Mouse (Mus musculus) MEL (cell line): Measurements from ENCODE around the gene Ptpn12.

Source experiments
- CTCF ChIP-seq, 3 experiments: IDR thresholded peaks in 2 of 3; conservative IDR thresholded peaks in 1 of 3; 2 replicates each; pipeline ENCODE4 v1.5.1; 2011 to 2012; ENCODE audit warnings: low read length in 3 of 3, low read depth in 2 of 3, mild to moderate bottlenecking in 2 of 3, improper control_type of control experiment in 1 of 3, inconsistent platforms in 1 of 3, mixed read lengths in 1 of 3, moderate library complexity in 1 of 3; ENCODE audit not compliant: control insufficient read depth in 1 of 3, insufficient read depth in 1 of 3, poor library complexity in 1 of 3, severe bottlenecking in 1 of 3
- EP300 ChIP-seq, 2 experiments: IDR thresholded peaks; 2 replicates each; pipeline ENCODE4 v1.6.1; 2011; ENCODE audit warnings: improper control_type of control experiment in 2 of 2, low read length in 2 of 2, low read depth in 1 of 2, mild to moderate bottlenecking in 1 of 2
- GABPA ChIP-seq: IDR thresholded peaks from 2 replicates; pipeline ENCODE4 v1.6.1; 2012; ENCODE audit warnings: low read depth, mild to moderate bottlenecking, inconsistent platforms, low read length, improper control_type of control experiment, moderate library complexity
- JUND ChIP-seq: IDR thresholded peaks from 2 replicates; pipeline ENCODE4 v1.6.1; 2011; ENCODE audit warnings: low read depth, mild to moderate bottlenecking, improper control_type of control experiment, low read length
- MAX ChIP-seq: IDR thresholded peaks from 2 replicates; pipeline ENCODE4 v1.6.1; 2011; ENCODE audit warnings: low read length, improper control_type of control experiment
- MYC ChIP-seq: IDR thresholded peaks from 2 replicates; pipeline ENCODE4 v1.6.1; 2011; ENCODE audit warnings: low read depth, mild to moderate bottlenecking, low read length, improper control_type of control experiment, moderate library complexity
- POLR2A ChIP-seq, 2 experiments: IDR thresholded peaks; 2 replicates each; pipeline ENCODE4 v1.6.1; 2011 to 2012; ENCODE audit warnings: low read length in 2 of 2, mild to moderate bottlenecking in 2 of 2, control low read depth in 1 of 2, improper control_type of control experiment in 1 of 2, low read depth in 1 of 2, moderate library complexity in 1 of 2; ENCODE audit not compliant: control insufficient read depth in 1 of 2, insufficient read depth in 1 of 2, poor library complexity in 1 of 2
- POLR2AphosphoS5 ChIP-seq: IDR thresholded peaks from 2 replicates; pipeline ENCODE4 v1.6.1; 2012; ENCODE audit warnings: low read depth, borderline replicate concordance, mild to moderate bottlenecking, inconsistent platforms, low read length, moderate library complexity, mixed read lengths
- RAD21 ChIP-seq: IDR thresholded peaks from 2 replicates; pipeline ENCODE4 v1.6.1; 2011; ENCODE audit warnings: mild to moderate bottlenecking, low read depth, low read length, improper control_type of control experiment
- TAL1 ChIP-seq: IDR thresholded peaks from 2 replicates; pipeline ENCODE4 v1.6.1; 2012; ENCODE audit warnings: mild to moderate bottlenecking, inconsistent platforms, low read length, moderate library complexity, mixed read lengths
- USF1 ChIP-seq: IDR thresholded peaks from 2 replicates; pipeline ENCODE4 v1.6.1; 2014; ENCODE audit warnings: low read depth, mild to moderate bottlenecking, inconsistent platforms, low read length, improper control_type of control experiment, moderate library complexity
- ZMIZ1 ChIP-seq: IDR thresholded peaks from 2 replicates; pipeline ENCODE4 v1.6.1; 2012; ENCODE audit warnings: low read depth, mild to moderate bottlenecking, inconsistent platforms, low read length, improper control_type of control experiment, moderate library complexity
- ZNF384 ChIP-seq: IDR thresholded peaks from 2 replicates; pipeline ENCODE4 v1.6.1; 2012; ENCODE audit warnings: low read depth, mild to moderate bottlenecking, inconsistent platforms, low read length, improper control_type of control experiment

- TF ChIP-seq ZMIZ1 (no peak), CTCF (IDR thresholded peaks at IDR 0.05 in 2 of 3, conservative IDR thresholded peaks at IDR 0.05 in 1 of 3; ENCODE audit: control insufficient read depth in 1 of 3, insufficient read depth in 1 of 3, low read depth in 2 of 3, low read length in 3 of 3, poor library complexity in 1 of 3, severe bottlenecking in 1 of 3) (no peak), EP300 (IDR thresholded peaks at IDR 0.05; ENCODE audit: low read depth in 1 of 2, low read length in 2 of 2) (no peak), POLR2A (IDR thresholded peaks at IDR 0.05; ENCODE audit: control insufficient read depth in 1 of 2, insufficient read depth in 1 of 2, low read depth in 1 of 2, low read length in 2 of 2, poor library complexity in 1 of 2) (no peak), JUND (no peak), ZNF384 (no peak), GABPA (no peak), MYC (no peak), MAX (no peak), RAD21 (no peak), USF1 (no peak), TAL1 (no peak), POLR2AphosphoS5 (no peak)
These were observed 113.2 kb downstream of the Ptpn12 start for GRCm38 (mm10) chr5:20942523-20942922.
